16 mouse cellular contexts compared by ENCODE assay signal in genomic region chr6:121236386-121236785, GRCm38 (mm10).
"Had no signal": no experiment of that assay in that cellular context is flagged by ENCODE, and none has a peak within 500 bp of the region (broad histone marks: within the 10 kb centered on the region; RNA-seq: fewer than 3 reads in every experiment).

No protein-coding gene starts in this region.

- H3K9ac ChIP-seq: neural tube, embryonic 13.5 days; neural tube, embryonic 15.5 days; stomach, embryonic 15.5 days had no signal

- H3K27me3 ChIP-seq: neural tube, embryonic 13.5 days; neural tube, embryonic 15.5 days; stomach, embryonic 15.5 days had no signal

- H3K36me3 ChIP-seq: neural tube, embryonic 13.5 days; neural tube, embryonic 15.5 days; stomach, embryonic 15.5 days had no signal

- H3K27ac ChIP-seq: neural tube, embryonic 13.5 days; neural tube, embryonic 15.5 days; stomach, embryonic 15.5 days; stomach, postnatal 0 days had no signal

- DNase-seq: retina, postnatal 1 day; right cerebral cortex, adult 18-20 months; right cerebral cortex, postnatal 14 days; right cerebral cortex, postnatal 25 days; right cerebral cortex, postnatal 4 days; spleen, adult 18-20 months; thymus, adult 18-20 months; thymus, adult 2 months; thymus, postnatal 14 days; thymus, postnatal 25 days; thymus, postnatal 36 days; thymus, postnatal 4 days had no signal

- H3K4me2 ChIP-seq: neural tube, embryonic 13.5 days; neural tube, embryonic 15.5 days; stomach, embryonic 15.5 days had no signal

- H3K9me3 ChIP-seq: neural tube, embryonic 13.5 days; neural tube, embryonic 15.5 days; stomach, embryonic 15.5 days had no signal

- H3K4me3 ChIP-seq: neural tube, embryonic 13.5 days; neural tube, embryonic 15.5 days; stomach, embryonic 15.5 days had no signal

- H3K4me1 ChIP-seq: neural tube, embryonic 13.5 days; neural tube, embryonic 15.5 days; stomach, embryonic 15.5 days had no signal
